Mouse (Mus musculus): ENCODE results near the gene Sod1. TPM values are rescaled to one million over a fixed set of nuclear protein-coding genes. Genes with fewer than 3 reads are reported as not detected.
A peak's percentile ranks its signal among the peaks of the same experiment; 100 is the strongest.

The Sod1 gene
- polyA plus RNA-seq, 1 experiment from 2014 or later: 1,130 TPM

DNA sequence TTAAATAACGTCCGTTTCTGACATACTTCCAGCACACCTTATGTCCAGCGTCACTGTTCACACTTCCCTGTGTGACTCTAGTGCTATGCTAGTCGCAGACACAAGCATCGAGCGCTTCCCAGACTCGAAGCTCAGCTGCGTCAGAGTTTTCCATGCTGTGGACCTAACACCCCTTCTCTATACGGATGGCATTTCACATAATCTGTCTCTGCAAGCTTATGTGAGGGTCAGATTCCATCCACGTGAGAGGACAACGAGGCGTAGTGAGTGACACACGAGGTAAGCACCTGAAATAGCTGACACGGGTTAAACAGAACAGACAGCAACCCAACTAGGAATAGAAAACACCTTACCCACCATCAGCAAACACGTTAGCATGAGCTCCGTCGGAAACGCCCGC is 18.4 kb upstream of the Sod1 start:
- Histone ChIP-seq H3K27me3 (replicated peaks; ENCODE audit: control insufficient read depth, insufficient read depth, low read length) (no peaks in the 10 kb centered on the region), H3K9me3 (ENCODE audit: control insufficient read depth, low read length) (no peaks in the 10 kb centered on the region), H3K4me3 (ENCODE audit: low read depth, low read length) (no peak overlapping the region), H3K36me3 (ENCODE audit: control insufficient read depth, insufficient read depth, low read length) (no peaks in the 10 kb centered on the region), H3K4me1 (ENCODE audit: control insufficient read depth, insufficient read depth, low read length) (peaks cover 15% of the 10 kb centered on the region), H3K4me2 (ENCODE audit: low read depth, low read length) (peak overlapping the region; percentile 37), H3K9ac (ENCODE audit: low read depth, low read length) (no peak overlapping the region), H3K27ac (replicated peaks; ENCODE audit: low read depth, low read length) (no peak overlapping the region)
- DNase-seq (ENCODE audit: low spot score): peak; percentile 16
- WGBS: 55% methylated on average over 19 of the region's 19 CpGs
- ATAC-seq (ENCODE audit: low read depth): no peak; the same call in 1 of the 2 replicates

DNA sequence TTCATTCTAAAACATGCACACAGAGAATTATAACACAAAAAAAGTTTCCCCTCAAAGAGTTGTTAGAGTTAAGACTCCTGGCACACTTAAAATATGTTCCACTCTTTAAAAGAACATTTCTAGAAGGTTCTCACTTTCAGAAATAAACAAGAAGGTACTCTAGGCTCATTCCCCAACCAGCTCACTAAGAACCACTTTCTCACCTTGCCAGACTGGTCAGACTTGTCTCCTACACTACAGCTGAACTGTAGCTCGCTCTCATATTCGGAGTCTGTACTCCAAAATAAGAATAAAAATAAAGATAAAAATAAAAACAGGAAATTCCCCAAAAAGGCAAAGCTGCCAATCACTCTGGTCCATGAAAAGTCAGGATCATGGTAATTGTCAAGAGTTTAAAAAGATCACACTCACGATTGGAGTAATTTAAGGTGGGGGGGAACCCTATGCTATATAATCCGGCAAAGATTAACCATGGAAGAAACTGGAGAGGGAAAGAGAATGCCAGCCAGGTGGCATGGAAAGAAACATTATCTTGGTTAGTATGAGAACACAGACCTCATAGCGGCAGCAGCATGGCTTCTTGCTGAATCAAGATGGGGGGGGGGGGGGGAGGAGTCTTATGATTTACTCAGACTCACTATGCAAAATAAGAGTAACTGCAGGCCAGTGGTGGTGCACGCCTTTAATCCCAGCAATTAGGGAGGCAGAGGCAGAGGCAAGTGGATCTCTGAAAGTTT is 17.2 kb upstream of the Sod1 start:
- WGBS: 70% methylated on average over 6 of the region's 6 CpGs

DNA sequence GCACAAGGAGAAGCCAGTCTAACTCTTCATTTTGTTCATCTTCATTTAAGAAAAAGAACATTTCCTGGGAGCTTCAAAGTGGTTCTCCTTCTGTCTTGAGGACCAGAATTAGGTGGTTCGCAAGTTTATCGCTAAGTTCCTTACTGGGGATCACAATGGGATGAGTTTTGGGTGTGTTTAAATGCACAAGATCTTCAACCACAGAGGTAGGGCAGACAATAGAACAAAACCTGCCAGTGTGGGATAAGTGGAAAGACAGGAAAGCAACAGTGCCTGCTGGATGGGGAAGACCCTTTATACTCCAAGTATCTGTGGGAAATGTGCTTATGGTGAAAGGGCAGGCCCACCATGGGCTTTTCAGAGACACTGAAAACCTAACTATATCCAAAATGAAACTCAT is 15.7 kb upstream of the Sod1 start:
- Histone ChIP-seq H3K4me2 (ENCODE audit: low read depth, low read length) (no peak overlapping the region), H3K9ac (ENCODE audit: low read depth, low read length) (no peak overlapping the region), H3K27me3 (replicated peaks; ENCODE audit: control insufficient read depth, insufficient read depth, low read length) (no peaks in the 10 kb centered on the region), H3K27ac (replicated peaks; ENCODE audit: low read depth, low read length) (no peak overlapping the region), H3K4me1 (ENCODE audit: control insufficient read depth, insufficient read depth, low read length) (peaks cover 11% of the 10 kb centered on the region), H3K4me3 (ENCODE audit: low read depth, low read length) (no peak overlapping the region), H3K36me3 (ENCODE audit: control insufficient read depth, insufficient read depth, low read length) (no peaks in the 10 kb centered on the region), H3K9me3 (ENCODE audit: control insufficient read depth, low read length) (no peaks in the 10 kb centered on the region)
- WGBS: 91% methylated on average over 2 of the region's 2 CpGs
- no peak for DNase-seq (ENCODE audit: low spot score)
- no peak for ATAC-seq (ENCODE audit: low read depth)

More for the DNA sequence above, 17.2 kb upstream of the Sod1 start:
- Histone ChIP-seq H3K9me3 (ENCODE audit: control insufficient read depth, low read length) (no peaks in the 10 kb centered on the region), H3K4me3 (ENCODE audit: low read depth, low read length) (no peak overlapping the region), H3K9ac (ENCODE audit: low read depth, low read length) (no peak overlapping the region), H3K27ac (replicated peaks; ENCODE audit: low read depth, low read length) (no peak overlapping the region; the same call in 1 of the 2 replicates), H3K27me3 (replicated peaks; ENCODE audit: control insufficient read depth, insufficient read depth, low read length) (no peaks in the 10 kb centered on the region), H3K36me3 (ENCODE audit: control insufficient read depth, insufficient read depth, low read length) (no peaks in the 10 kb centered on the region), H3K4me1 (ENCODE audit: control insufficient read depth, insufficient read depth, low read length) (peaks cover 11% of the 10 kb centered on the region), H3K4me2 (ENCODE audit: low read depth, low read length) (no peak overlapping the region)
- peak; percentile 68; the same call in 1 of the 2 replicates for ATAC-seq (ENCODE audit: low read depth)
- peak; percentile 79 for DNase-seq (ENCODE audit: low spot score)

DNA sequence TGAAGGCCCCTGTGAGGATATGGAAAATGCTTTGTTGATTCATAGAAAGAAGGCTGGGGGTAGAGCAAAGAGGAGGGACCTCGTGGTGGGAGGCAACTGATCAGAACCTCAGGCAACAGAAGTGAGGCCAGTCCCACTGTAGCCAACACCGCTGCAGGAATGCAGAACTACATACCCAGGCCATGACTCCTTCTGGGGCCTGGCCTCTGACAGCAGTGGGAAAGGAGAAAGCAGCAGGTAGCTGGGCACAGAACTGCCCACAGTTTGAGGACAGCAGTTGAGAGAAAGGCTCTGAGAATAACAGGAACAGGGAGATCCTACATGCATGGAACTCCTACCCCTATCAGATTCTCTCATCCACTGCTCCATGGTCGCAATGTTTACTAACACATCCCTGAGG is 11.6 kb upstream of the Sod1 start:
- no peak overlapping the region for H3K9ac ChIP-seq (ENCODE audit: low read depth, low read length)

DNA sequence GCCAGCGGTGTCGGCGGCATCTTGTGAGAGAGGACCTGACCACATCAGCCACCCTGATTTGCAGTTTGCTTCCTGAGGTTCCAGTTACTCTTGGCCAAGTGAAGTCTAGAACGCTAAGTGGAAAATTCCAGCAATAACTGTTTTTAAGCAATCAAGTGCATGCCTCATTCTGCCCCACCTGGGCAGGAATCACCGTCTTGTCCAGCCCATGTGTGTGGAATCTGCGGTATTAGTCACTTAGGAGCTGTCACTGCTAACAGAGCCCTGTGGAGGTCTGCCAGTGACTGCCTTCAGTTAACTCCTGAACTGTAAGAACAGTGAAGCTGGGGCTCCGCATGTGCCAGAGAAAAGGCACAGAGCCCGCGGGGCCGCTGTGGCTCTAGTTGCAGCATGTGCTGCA is 9.8 kb upstream of the Sod1 start:
- no peaks in the 10 kb centered on the region for H3K27me3 ChIP-seq (replicated peaks; ENCODE audit: control insufficient read depth, insufficient read depth, low read length)
- no peak for ATAC-seq (ENCODE audit: low read depth)
- DNase-seq (ENCODE audit: low spot score): peak; percentile 21
- no peak overlapping the region for H3K27ac ChIP-seq (replicated peaks; ENCODE audit: low read depth, low read length)
- no peak overlapping the region for H3K4me3 ChIP-seq (ENCODE audit: low read depth, low read length)
- H3K4me1 ChIP-seq (ENCODE audit: control insufficient read depth, insufficient read depth, low read length): no peaks in the 10 kb centered on the region
- no peak overlapping the region for H3K4me2 ChIP-seq (ENCODE audit: low read depth, low read length)
- WGBS: 70% methylated on average over 10 of the region's 10 CpGs
- no peak overlapping the region for H3K9ac ChIP-seq (ENCODE audit: low read depth, low read length)
- H3K36me3 ChIP-seq (ENCODE audit: control insufficient read depth, insufficient read depth, low read length): no peaks in the 10 kb centered on the region
- no peaks in the 10 kb centered on the region for H3K9me3 ChIP-seq (ENCODE audit: control insufficient read depth, low read length)

More for the DNA sequence above, 11.6 kb upstream of the Sod1 start:
- Histone ChIP-seq H3K4me1 (ENCODE audit: control insufficient read depth, insufficient read depth, low read length) (no peaks in the 10 kb centered on the region), H3K9me3 (ENCODE audit: control insufficient read depth, low read length) (no peaks in the 10 kb centered on the region), H3K4me2 (ENCODE audit: low read depth, low read length) (no peak overlapping the region), H3K27ac (replicated peaks; ENCODE audit: low read depth, low read length) (no peak overlapping the region), H3K27me3 (replicated peaks; ENCODE audit: control insufficient read depth, insufficient read depth, low read length) (no peaks in the 10 kb centered on the region), H3K4me3 (ENCODE audit: low read depth, low read length) (no peak overlapping the region), H3K36me3 (ENCODE audit: control insufficient read depth, insufficient read depth, low read length) (no peaks in the 10 kb centered on the region)
- ATAC-seq (ENCODE audit: low read depth): no peak
- no peak for DNase-seq (ENCODE audit: low spot score)
- 71% methylated on average over 3 of the region's 3 CpGs for WGBS

DNA sequence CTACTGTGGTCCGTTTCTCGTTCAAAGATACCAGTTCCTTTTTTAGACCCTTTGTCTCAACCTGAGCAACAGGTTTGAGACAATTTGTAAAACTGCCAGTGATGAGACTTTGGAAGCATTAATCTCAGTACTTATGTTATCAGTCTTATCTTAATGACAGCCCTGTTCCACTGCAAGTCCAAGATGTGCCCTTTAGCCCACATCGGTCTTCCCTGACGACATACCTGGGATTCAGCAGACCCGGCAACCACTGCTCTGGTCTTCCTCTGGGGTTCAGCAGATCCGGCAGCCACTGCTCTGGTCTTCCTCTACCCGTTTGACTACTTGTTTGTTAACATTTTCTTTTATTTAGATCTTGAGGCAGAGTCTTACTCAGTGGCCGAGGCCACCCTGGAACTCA is 8.8 kb upstream of the Sod1 start:
- Histone ChIP-seq H3K36me3 (ENCODE audit: control insufficient read depth, insufficient read depth, low read length) (no peaks in the 10 kb centered on the region), H3K27me3 (replicated peaks; ENCODE audit: control insufficient read depth, insufficient read depth, low read length) (no peaks in the 10 kb centered on the region), H3K27ac (replicated peaks; ENCODE audit: low read depth, low read length) (no peak overlapping the region), H3K4me1 (ENCODE audit: control insufficient read depth, insufficient read depth, low read length) (no peaks in the 10 kb centered on the region), H3K4me3 (ENCODE audit: low read depth, low read length) (no peak overlapping the region), H3K4me2 (ENCODE audit: low read depth, low read length) (no peak overlapping the region), H3K9ac (ENCODE audit: low read depth, low read length) (no peak overlapping the region), H3K9me3 (ENCODE audit: control insufficient read depth, low read length) (no peaks in the 10 kb centered on the region)
- ATAC-seq (ENCODE audit: low read depth) (no peak), DNase-seq (ENCODE audit: low spot score) (no peak)
- WGBS: 70% methylated on average over 8 of the region's 8 CpGs

DNA sequence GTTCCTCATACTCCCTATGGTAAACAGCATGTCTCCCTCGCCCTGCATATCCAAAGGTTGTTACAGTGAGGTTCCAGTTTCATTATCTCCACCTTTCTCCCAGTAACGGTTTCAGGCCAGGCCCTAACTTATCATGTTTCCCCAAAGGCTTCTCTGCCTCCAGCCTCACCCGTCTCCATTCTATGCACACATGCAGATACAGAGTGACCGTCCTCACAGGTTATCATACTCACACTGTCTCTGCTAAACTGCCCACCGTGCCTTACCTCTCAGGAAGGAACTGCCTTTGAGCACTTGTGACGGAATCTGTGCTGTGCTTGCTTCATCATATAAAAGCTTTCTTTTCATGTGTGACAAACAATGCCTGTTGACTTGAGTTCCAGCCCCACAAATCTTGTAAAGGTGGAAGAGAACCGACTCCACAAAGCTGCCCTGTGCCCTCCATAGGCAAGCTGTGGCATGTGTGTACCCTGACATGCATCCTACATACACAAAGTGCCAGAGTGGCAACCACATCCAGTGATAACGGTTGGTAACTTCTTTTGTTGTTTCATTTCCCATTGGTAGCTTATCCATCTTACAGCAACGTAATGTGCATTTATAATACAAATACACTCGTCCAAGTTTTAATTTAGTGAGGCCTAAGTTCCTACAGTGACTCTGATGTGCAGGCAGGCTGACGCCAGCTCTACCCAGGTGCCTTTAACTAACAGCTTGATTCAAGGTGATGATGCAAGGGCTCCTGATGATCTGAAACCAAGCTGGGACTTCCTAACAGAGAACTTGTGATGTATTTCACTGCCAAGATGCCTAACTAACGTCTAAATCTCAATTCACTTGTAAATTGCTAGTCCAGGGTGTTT is 6.8 kb upstream of the Sod1 start:
- Histone ChIP-seq H3K9me3 (ENCODE audit: control insufficient read depth, low read length) (no peaks in the 10 kb centered on the region), H3K9ac (ENCODE audit: low read depth, low read length) (no peak overlapping the region), H3K4me3 (ENCODE audit: low read depth, low read length) (no peak overlapping the region), H3K27me3 (replicated peaks; ENCODE audit: control insufficient read depth, insufficient read depth, low read length) (no peaks in the 10 kb centered on the region), H3K4me2 (ENCODE audit: low read depth, low read length) (no peak overlapping the region), H3K4me1 (ENCODE audit: control insufficient read depth, insufficient read depth, low read length) (no peaks in the 10 kb centered on the region), H3K36me3 (ENCODE audit: control insufficient read depth, insufficient read depth, low read length) (no peaks in the 10 kb centered on the region), H3K27ac (replicated peaks; ENCODE audit: low read depth, low read length) (no peak overlapping the region)
- DNase-seq (ENCODE audit: low spot score) (no peak), ATAC-seq (ENCODE audit: low read depth) (no peak)
- WGBS: 74% methylated on average over 12 of the region's 12 CpGs

DNA sequence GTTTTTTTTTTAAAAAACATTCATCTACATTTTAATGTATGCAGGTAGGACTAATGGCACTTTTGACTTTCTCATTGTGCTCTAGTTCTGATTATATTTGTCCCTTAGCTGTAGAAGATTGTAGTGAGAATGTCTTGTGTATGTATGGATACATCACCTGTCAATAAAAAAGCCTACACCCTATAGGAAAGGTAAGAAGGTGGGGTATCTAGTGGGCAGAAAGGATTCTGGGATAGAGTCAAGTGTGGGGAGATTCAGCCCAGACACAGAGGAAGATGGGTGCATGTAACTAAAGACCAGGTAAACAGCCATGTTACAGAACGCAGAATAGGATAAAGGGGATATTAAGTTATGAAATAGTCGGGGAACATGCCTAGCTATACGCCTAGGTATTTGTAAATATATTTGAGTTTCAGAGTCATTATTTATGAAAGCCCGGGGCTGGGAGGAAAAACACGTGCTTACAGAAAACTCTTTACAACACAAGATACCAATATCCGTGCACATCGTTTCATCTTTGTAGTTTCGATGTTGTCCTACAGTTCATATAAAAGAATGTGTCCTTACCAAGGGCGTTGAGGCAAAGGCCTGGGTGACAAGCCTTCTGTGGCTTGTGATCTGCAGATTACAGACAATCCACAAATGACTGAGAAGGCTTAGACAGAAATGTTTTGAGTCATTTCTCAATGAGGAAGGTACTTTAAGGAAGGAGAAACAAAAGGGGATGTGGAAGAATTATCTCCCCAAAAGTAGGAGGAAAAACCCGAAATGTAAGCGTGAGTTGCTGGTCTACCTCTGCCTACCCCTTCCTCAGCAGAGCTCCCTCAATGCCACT is 5.6 kb upstream of the Sod1 start:
- DNase-seq (ENCODE audit: low spot score): no peak
- Histone ChIP-seq H3K27me3 (replicated peaks; ENCODE audit: control insufficient read depth, insufficient read depth, low read length) (no peaks in the 10 kb centered on the region), H3K27ac (replicated peaks; ENCODE audit: low read depth, low read length) (no peak overlapping the region), H3K9me3 (ENCODE audit: control insufficient read depth, low read length) (no peaks in the 10 kb centered on the region), H3K4me1 (ENCODE audit: control insufficient read depth, insufficient read depth, low read length) (no peaks in the 10 kb centered on the region), H3K4me3 (ENCODE audit: low read depth, low read length) (no peak overlapping the region), H3K4me2 (ENCODE audit: low read depth, low read length) (no peak overlapping the region), H3K36me3 (ENCODE audit: control insufficient read depth, insufficient read depth, low read length) (no peaks in the 10 kb centered on the region), H3K9ac (ENCODE audit: low read depth, low read length) (no peak overlapping the region)
- ATAC-seq (ENCODE audit: low read depth): no peak
- WGBS: 91% methylated on average over 11 of the region's 11 CpGs
